Mouse (Mus musculus): Measurements from ENCODE around the gene Arsk. TPM values are rescaled to one million over a fixed set of nuclear protein-coding genes. Genes with fewer than 3 reads are reported as not detected.

Gene Arsk
- 4.6 and 6.0 TPM in 2 replicates for polyA plus RNA-seq (2014; fragmentation: Nextera tagmentation; extraction: Ambion mirVana)

- Histone ChIP-seq H3K9me3 (replicated peaks; ENCODE audit: control insufficient read depth, low read length) (no peaks in the 10 kb centered on the region), H3K36me3 (ENCODE audit: control insufficient read depth, insufficient read depth, low read length) (0 out of 2 replicates have a peak, but pooled peaks cover 5% of the 10 kb centered on the region), H3K27ac (ENCODE audit: low read depth, low read length) (peak within 1 kb of the TSS; percentile 68), H3K9ac (ENCODE audit: low read length) (peak within 1 kb of the TSS; percentile 74), H3K4me3 (ENCODE audit: low read depth, low read length) (peak within 1 kb of the TSS; percentile 61), H3K27me3 (replicated peaks; ENCODE audit: control insufficient read depth, insufficient read depth, low read length) (no peaks in the 10 kb centered on the region), H3K4me1 (ENCODE audit: control insufficient read depth, insufficient read depth, low read length) (peaks cover 3% of the 10 kb centered on the region; the same call in 1 of the 2 replicates), H3K4me2 (ENCODE audit: low read length) (peak within 1 kb of the TSS; percentile 73)
- ATAC-seq, result peak; percentile 96
- peak; percentile 99 for DNase-seq (ENCODE audit: low spot score)
- WGBS, result under 1% methylated on average over 34 of the region's 34 CpGs
Observed at GRCm38 (mm10) chr13:76098493-76099303, at the start of gene Arsk, which contains the start of gene Ttc37. Gene Arsk (minus strand): TSS chr13:76098660. Gene Ttc37 (plus strand): TSS chr13:76098734.

GRCm38 (mm10) chr13:76141117-76141808 is 42.8 kb upstream of the Arsk start:
- WGBS, result 86% methylated on average over 12 of the region's 12 CpGs
- no peak for DNase-seq (ENCODE audit: low spot score)
- H3K9me3 ChIP-seq (replicated peaks; ENCODE audit: control insufficient read depth, low read length), result no peaks in the 10 kb centered on the region
- H3K4me1 ChIP-seq (ENCODE audit: control insufficient read depth, insufficient read depth, low read length), result no peaks in the 10 kb centered on the region
- no peak for ATAC-seq
- no peaks in the 10 kb centered on the region for H3K27me3 ChIP-seq (replicated peaks; ENCODE audit: control insufficient read depth, insufficient read depth, low read length)
- H3K36me3 ChIP-seq (ENCODE audit: control insufficient read depth, insufficient read depth, low read length), result peaks cover 42% of the 10 kb centered on the region
- no peak overlapping the region for H3K27ac ChIP-seq (ENCODE audit: low read depth, low read length)
- H3K9ac ChIP-seq (ENCODE audit: low read length), result no peak overlapping the region
- no peak overlapping the region for H3K4me3 ChIP-seq (ENCODE audit: low read depth, low read length)
- H3K4me2 ChIP-seq (ENCODE audit: low read length), result no peak overlapping the region

- no peak overlapping the region for H3K9ac ChIP-seq (ENCODE audit: low read length)
- H3K9me3 ChIP-seq (replicated peaks; ENCODE audit: control insufficient read depth, low read length), result no peaks in the 10 kb centered on the region
- H3K27me3 ChIP-seq (replicated peaks; ENCODE audit: control insufficient read depth, insufficient read depth, low read length), result no peaks in the 10 kb centered on the region
- ATAC-seq, result no peak
- WGBS, result 91% methylated on average over 3 of the region's 3 CpGs
- H3K4me2 ChIP-seq (ENCODE audit: low read length), result no peak overlapping the region
- peaks cover 52% of the 10 kb centered on the region for H3K36me3 ChIP-seq (ENCODE audit: control insufficient read depth, insufficient read depth, low read length)
- no peaks in the 10 kb centered on the region for H3K4me1 ChIP-seq (ENCODE audit: control insufficient read depth, insufficient read depth, low read length)
- no peak overlapping the region for H3K27ac ChIP-seq (ENCODE audit: low read depth, low read length)
- H3K4me3 ChIP-seq (ENCODE audit: low read depth, low read length), result no peak overlapping the region
- DNase-seq (ENCODE audit: low spot score), result no peak
Observed at GRCm38 (mm10) chr13:76138862-76139261, 40.4 kb upstream of the Arsk start.

GRCm38 (mm10) chr13:76132415-76132814 is 34.0 kb upstream of the Arsk start:
- Histone ChIP-seq H3K27ac (ENCODE audit: low read depth, low read length) (no peak overlapping the region), H3K27me3 (replicated peaks; ENCODE audit: control insufficient read depth, insufficient read depth, low read length) (no peaks in the 10 kb centered on the region), H3K4me2 (ENCODE audit: low read length) (no peak overlapping the region), H3K4me3 (ENCODE audit: low read depth, low read length) (no peak overlapping the region), H3K4me1 (ENCODE audit: control insufficient read depth, insufficient read depth, low read length) (no peaks in the 10 kb centered on the region), H3K9ac (ENCODE audit: low read length) (no peak overlapping the region), H3K9me3 (replicated peaks; ENCODE audit: control insufficient read depth, low read length) (no peaks in the 10 kb centered on the region), H3K36me3 (ENCODE audit: control insufficient read depth, insufficient read depth, low read length) (peaks cover 68% of the 10 kb centered on the region)
- DNase-seq (ENCODE audit: low spot score) (no peak), ATAC-seq (no peak)
- WGBS, result 85% methylated on average over 4 of the region's 4 CpGs

- H3K36me3 ChIP-seq (ENCODE audit: control insufficient read depth, insufficient read depth, low read length), result peaks cover 72% of the 10 kb centered on the region
- H3K27me3 ChIP-seq (replicated peaks; ENCODE audit: control insufficient read depth, insufficient read depth, low read length), result no peaks in the 10 kb centered on the region
- H3K4me3 ChIP-seq (ENCODE audit: low read depth, low read length), result no peak overlapping the region
- no peak overlapping the region for H3K9ac ChIP-seq (ENCODE audit: low read length)
- no peak overlapping the region for H3K27ac ChIP-seq (ENCODE audit: low read depth, low read length)
- no peaks in the 10 kb centered on the region for H3K4me1 ChIP-seq (ENCODE audit: control insufficient read depth, insufficient read depth, low read length)
- no peaks in the 10 kb centered on the region for H3K9me3 ChIP-seq (replicated peaks; ENCODE audit: control insufficient read depth, low read length)
- DNase-seq (ENCODE audit: low spot score) (no peak), ATAC-seq (no peak)
- no peak overlapping the region for H3K4me2 ChIP-seq (ENCODE audit: low read length)
- 92% methylated on average over 4 of the region's 4 CpGs for WGBS
Observed at GRCm38 (mm10) chr13:76128799-76129198, 30.3 kb upstream of the Arsk start.

GRCm38 (mm10) chr13:76109069-76109824 is 10.8 kb upstream of the Arsk start:
- no peaks in the 10 kb centered on the region for H3K9me3 ChIP-seq (replicated peaks; ENCODE audit: control insufficient read depth, low read length)
- 92% methylated on average over 18 of the region's 18 CpGs for WGBS
- ATAC-seq (no peak), DNase-seq (ENCODE audit: low spot score) (no peak)
- H3K27me3 ChIP-seq (replicated peaks; ENCODE audit: control insufficient read depth, insufficient read depth, low read length), result no peaks in the 10 kb centered on the region
- no peak overlapping the region for H3K27ac ChIP-seq (ENCODE audit: low read depth, low read length)
- no peaks in the 10 kb centered on the region for H3K4me1 ChIP-seq (ENCODE audit: control insufficient read depth, insufficient read depth, low read length)
- no peak overlapping the region for H3K9ac ChIP-seq (ENCODE audit: low read length)
- peaks cover 33% of the 10 kb centered on the region for H3K36me3 ChIP-seq (ENCODE audit: control insufficient read depth, insufficient read depth, low read length)
- H3K4me2 ChIP-seq (ENCODE audit: low read length), result no peak overlapping the region
- H3K4me3 ChIP-seq (ENCODE audit: low read depth, low read length), result no peak overlapping the region

- H3K36me3 ChIP-seq (ENCODE audit: control insufficient read depth, insufficient read depth, low read length), result 0 out of 2 replicates have a peak, but pooled peaks cover 5% of the 10 kb centered on the region
- H3K4me2 ChIP-seq (ENCODE audit: low read length), result no peak overlapping the region
- no peaks in the 10 kb centered on the region for H3K9me3 ChIP-seq (replicated peaks; ENCODE audit: control insufficient read depth, low read length)
- H3K4me3 ChIP-seq (ENCODE audit: low read depth, low read length), result no peak overlapping the region
- no peaks in the 10 kb centered on the region for H3K27me3 ChIP-seq (replicated peaks; ENCODE audit: control insufficient read depth, insufficient read depth, low read length)
- WGBS, result 95% methylated on average over 2 of the region's 2 CpGs
- DNase-seq (ENCODE audit: low spot score) (no peak), ATAC-seq (no peak)
- H3K9ac ChIP-seq (ENCODE audit: low read length), result no peak overlapping the region
- H3K4me1 ChIP-seq (ENCODE audit: control insufficient read depth, insufficient read depth, low read length), result peaks cover 3% of the 10 kb centered on the region; the same call in 1 of the 2 replicates
- H3K27ac ChIP-seq (ENCODE audit: low read depth, low read length), result no peak overlapping the region
Observed at GRCm38 (mm10) chr13:76101989-76102388, 3.5 kb upstream of the Arsk start.

- Histone ChIP-seq H3K9me3 (replicated peaks; ENCODE audit: control insufficient read depth, low read length) (no peaks in the 10 kb centered on the region), H3K4me1 (ENCODE audit: control insufficient read depth, insufficient read depth, low read length) (peaks cover 3% of the 10 kb centered on the region; the same call in 1 of the 2 replicates), H3K27ac (ENCODE audit: low read depth, low read length) (peak overlapping the region; percentile 68), H3K27me3 (replicated peaks; ENCODE audit: control insufficient read depth, insufficient read depth, low read length) (no peaks in the 10 kb centered on the region), H3K4me3 (ENCODE audit: low read depth, low read length) (peak overlapping the region; percentile 61), H3K4me2 (ENCODE audit: low read length) (peak overlapping the region; percentile 55), H3K36me3 (ENCODE audit: control insufficient read depth, insufficient read depth, low read length) (0 out of 2 replicates have a peak, but pooled peaks cover 3% of the 10 kb centered on the region), H3K9ac (ENCODE audit: low read length) (peak overlapping the region; percentile 74)
- WGBS, result 1% methylated on average over 16 of the region's 16 CpGs
- ATAC-seq (peak; percentile 79), DNase-seq (ENCODE audit: low spot score) (peak; percentile 53)
Observed at GRCm38 (mm10) chr13:76098116-76098492, 356 bp downstream of the Arsk start.

Measured in forebrain, embryonic 14.5 days (tissue).